Mouse (Mus musculus) cerebellum, adult 11 months (tissue): ENCODE measurements around the gene Thsd4.

Experiments
- DNase-seq: peaks from one replicate; pipeline ENCODE4 v3.0.0; 2022

Gene Thsd4

GRCm38 (mm10) chr9:60198530-60199200 is 323.2 kb downstream of the Thsd4 start:
- DNase-seq, result no peak

DNA sequence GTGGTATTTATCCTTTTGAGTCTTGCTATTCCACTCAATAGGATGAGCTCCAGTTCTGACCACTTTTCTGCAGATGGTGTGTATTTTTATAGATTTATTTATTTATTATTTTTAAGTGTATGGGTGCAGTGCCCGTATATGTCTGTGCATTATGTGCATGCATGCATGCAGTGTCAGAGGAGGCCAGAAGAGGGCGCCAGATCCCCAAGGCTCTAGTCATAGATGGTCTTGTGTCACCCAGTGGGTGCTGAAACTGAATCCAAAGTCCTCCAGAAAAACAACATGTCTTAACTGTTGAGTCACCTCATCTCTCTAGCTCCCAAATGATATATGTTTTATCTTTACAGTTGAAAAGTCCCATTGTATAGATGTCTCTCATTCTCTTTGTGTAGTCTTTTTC is 326.3 kb downstream of the Thsd4 start:
- DNase-seq, result no peak

- no peak for DNase-seq
Observed at GRCm38 (mm10) chr9:60194905-60195304, 326.9 kb downstream of the Thsd4 start.

- no peak for DNase-seq
Observed at GRCm38 (mm10) chr9:60192321-60192720, 329.5 kb downstream of the Thsd4 start.

GRCm38 (mm10) chr9:60187437-60187836 is 334.4 kb downstream of the Thsd4 start:
- DNase-seq, result no peak

GRCm38 (mm10) chr9:60186948-60187347 is 334.9 kb downstream of the Thsd4 start:
- DNase-seq, result no peak

DNA sequence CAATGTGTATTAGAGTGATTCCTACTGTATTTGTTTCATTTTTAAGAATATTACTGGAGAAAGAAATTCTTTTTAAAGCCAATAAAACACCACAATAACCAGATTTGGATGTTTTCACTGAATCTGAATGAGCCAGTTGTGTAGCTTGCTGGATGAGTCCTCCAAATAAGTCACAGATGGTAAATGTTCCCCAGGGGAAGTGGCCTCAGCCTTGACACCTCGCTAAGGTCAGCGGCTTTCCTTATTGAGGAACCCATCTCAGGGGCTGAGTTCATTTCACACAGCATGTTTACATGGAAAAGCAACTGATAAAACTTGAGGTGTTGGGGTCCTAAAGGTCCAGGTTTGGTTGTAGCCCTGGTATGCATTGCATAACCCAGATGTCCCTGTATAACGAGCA is 337.8 kb downstream of the Thsd4 start:
- DNase-seq, result no peak

GRCm38 (mm10) chr9:60182371-60182770 is 339.5 kb downstream of the Thsd4 start:
- no peak for DNase-seq

GRCm38 (mm10) chr9:60180936-60181335 is 340.9 kb downstream of the Thsd4 start:
- DNase-seq, result no peak

DNA sequence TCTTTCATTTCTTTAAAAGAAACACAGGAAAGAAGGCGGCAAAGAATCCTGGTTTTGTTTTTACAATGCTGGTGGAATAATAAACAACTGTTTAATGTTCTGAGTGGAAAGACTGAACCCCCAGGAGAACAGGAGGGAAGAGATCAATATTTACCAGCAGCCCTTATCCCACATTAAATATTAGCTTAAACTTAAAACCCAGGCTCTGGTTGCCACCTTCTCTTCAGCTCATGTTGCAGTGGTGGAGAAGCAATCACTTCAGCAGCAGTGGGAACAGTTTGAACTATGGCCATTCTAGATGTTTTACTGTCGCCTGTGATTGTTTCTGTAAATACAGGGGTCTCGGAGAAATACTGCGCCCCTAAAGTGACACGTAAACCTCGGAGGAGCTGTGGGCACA is 341.7 kb downstream of the Thsd4 start:
- DNase-seq, result no peak

DNA sequence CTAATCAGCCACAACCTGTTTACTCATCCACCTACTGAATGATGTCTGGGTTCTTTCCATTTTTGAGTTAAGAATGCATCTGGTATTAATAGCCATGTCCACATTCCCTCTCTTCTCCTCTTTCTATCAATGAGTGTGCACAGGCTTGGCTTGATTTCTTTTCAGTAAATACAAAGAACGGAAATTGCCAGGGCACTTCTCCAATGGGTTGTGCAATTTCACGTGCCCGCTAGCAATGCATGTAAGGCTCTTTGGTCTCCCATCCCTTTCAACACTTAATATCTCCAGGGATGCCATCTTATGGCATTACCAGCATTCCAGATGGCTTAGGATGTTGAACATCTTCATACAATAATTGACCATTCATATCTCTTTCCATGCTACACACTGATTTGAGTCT is 345.5 kb downstream of the Thsd4 start:
- no peak for DNase-seq

DNA sequence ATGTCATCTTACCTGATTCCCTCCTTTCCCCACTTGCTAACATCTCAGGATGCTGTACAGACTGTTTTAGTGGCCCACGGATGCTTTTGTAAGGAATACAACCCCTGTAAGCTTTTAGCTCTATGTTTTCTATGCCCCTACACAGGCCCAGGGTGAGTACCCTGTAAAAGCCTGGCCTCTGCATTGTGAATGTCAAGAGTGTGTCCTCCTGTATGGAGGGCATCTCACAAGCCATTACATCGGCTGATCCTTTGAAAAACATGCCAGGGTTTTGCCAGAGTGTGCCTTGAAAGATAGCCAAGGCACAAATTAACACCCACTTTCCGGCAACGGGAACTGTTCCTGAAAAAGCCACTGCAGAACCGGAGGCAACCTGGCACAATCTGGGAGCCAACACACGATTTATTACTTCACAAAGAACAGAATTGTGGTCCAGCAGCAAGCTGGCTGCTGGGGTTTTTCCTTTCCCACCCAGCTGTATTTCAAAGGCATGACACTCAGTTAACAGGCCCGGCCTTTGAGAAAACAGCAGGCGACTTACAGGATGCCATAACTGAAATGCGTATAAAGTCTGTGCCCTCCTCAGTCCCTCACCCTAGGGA is 349.3 kb downstream of the Thsd4 start:
- DNase-seq, result peak; percentile 2

DNA sequence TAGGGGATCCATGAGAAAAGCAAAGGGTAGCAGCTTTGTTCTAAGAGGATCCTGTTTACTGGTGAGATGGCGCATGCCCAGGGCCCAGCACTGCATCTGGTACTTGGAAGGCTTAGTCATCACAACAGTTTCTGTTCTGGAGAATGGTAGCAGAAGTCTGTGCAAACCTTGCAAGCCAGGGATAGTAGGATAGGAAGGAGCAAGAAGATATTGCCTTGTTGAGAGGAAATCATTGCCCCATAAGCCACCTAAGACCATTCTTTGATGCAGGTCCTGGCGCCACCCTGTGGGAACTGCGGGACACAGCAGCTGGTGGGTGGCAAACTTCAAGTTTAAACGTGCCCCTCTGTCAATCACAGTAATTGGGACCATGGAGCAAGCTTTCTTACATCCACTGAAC is 354.9 kb downstream of the Thsd4 start:
- no peak for DNase-seq

GRCm38 (mm10) chr9:60160855-60161254 is 361.0 kb downstream of the Thsd4 start:
- no peak for DNase-seq

- DNase-seq, result no peak
Observed at GRCm38 (mm10) chr9:60160194-60160593, 361.7 kb downstream of the Thsd4 start.

DNA sequence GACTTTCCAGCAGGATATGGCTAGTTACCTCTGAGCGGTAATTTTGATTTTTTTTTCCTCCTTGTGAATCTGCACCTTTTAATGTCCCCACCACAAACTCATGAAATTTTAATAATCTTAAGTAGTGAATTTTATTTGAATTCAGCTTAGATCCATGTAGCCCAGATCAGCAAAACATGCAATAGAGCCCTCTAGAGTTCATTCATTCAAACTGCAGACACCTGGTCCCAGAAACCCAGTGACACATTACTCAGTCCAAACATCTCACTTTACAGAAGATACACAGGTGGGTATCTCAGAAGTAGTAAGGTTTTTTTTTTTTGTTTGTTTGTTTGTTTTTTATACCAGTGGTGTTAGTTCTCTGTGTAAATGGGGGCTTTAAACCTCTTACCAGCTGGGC is 368.9 kb downstream of the Thsd4 start:
- no peak for DNase-seq

GRCm38 (mm10) chr9:60151897-60152627 is 369.8 kb downstream of the Thsd4 start:
- no peak for DNase-seq

GRCm38 (mm10) chr9:60150511-60150910 is 371.3 kb downstream of the Thsd4 start:
- no peak for DNase-seq

DNA sequence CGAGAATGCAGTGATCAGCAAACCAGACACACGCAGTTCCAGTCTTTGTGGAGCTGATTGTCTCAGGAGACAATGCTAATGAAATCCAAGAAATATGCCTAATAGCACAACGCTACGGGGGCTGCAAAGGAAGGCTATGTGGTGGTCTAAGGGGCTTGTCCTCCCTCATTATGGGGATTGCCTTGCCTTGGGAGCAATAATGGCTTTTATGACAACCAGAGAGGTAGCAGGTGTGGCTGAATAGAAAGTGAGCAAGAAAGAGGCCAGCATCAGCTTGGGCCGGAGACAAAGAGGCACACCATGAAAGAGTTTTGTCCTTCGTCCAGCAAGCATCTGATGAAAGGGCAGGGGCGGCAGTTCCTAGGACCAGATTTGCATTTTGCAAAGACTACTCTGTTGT is 372.9 kb downstream of the Thsd4 start:
- no peak for DNase-seq

- no peak for DNase-seq
Observed at GRCm38 (mm10) chr9:60147401-60147800, 374.4 kb downstream of the Thsd4 start.

- DNase-seq, result no peak
Observed at GRCm38 (mm10) chr9:60143816-60144215, 378.0 kb downstream of the Thsd4 start.

GRCm38 (mm10) chr9:60141081-60141514 is 380.7 kb downstream of the Thsd4 start:
- no peak for DNase-seq

GRCm38 (mm10) chr9:60140411-60140810 is 381.4 kb downstream of the Thsd4 start:
- no peak for DNase-seq

GRCm38 (mm10) chr9:60139446-60139845 is 382.4 kb downstream of the Thsd4 start:
- DNase-seq, result no peak
